Mouse (Mus musculus): Measurements from ENCODE around the gene Irak1bp1.

GRCm38 (mm10) chr9:82835921-82836320 is 6.6 kb downstream of the Irak1bp1 start:
- TF ChIP-seq MYOD1 (IDR thresholded peaks at IDR 0.05; ENCODE audit: control insufficient read depth in 1 of 3, insufficient read length in 2 of 3, low read depth in 2 of 3) (no peak), CEBPB (IDR thresholded peaks at IDR 0.05; ENCODE audit: insufficient read depth, poor library complexity, severe bottlenecking) (no peak), MYOG (IDR thresholded peaks at IDR 0.05; ENCODE audit: control insufficient read depth in 1 of 3, insufficient read depth in 1 of 3, insufficient read length in 2 of 3, low read depth in 2 of 3) (no peak), USF1 (IDR thresholded peaks at IDR 0.05; ENCODE audit: low read depth) (no peak), TCF12 (IDR thresholded peaks at IDR 0.05; ENCODE audit: insufficient read depth, poor library complexity, severe bottlenecking) (no peak), POLR2AphosphoS2 (IDR thresholded peaks at IDR 0.05; ENCODE audit: insufficient read length, low read depth) (no peak)

Data from myocyte (in vitro differentiated cells).